Mouse (Mus musculus) embryonic fibroblast, embryonic 13.5 days (primary cell): ENCODE results near the gene Bicral.

ENCODE experiments used
- CTCF ChIP-seq: IDR thresholded peaks from 2 replicates; pipeline ENCODE4 v1.5.1; 2011; ENCODE audit warnings: mild to moderate bottlenecking, control low read depth, low read length, moderate library complexity, borderline replicate concordance; ENCODE audit not compliant: insufficient read depth
- POLR2A ChIP-seq: IDR thresholded peaks from 2 replicates; pipeline ENCODE4 v1.6.1; 2011; ENCODE audit warnings: low read depth, mild to moderate bottlenecking, control low read depth, low read length, moderate library complexity

DNA sequence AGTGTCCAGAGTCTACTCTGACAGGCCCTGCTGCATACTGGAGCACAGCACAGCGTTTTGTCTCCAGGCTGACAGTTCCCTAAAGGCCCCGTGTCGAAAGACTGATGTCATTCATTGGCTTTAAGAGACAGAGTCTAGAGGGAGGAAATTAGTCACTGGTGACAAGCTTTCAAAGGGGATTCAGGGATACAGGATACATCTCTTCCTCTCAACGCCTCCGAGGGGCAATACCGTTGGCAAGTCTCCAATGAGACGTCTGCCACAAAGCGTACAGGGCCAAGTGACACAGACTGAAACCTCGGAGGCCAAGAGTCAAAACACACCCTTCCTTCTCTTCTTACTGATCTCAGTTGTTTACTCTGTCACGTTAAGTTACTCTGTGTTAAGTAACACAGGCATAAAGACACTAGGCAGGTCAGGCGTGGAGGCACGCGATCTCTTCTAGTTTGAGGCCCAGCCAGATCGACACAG lies 21.6 kb upstream of the Bicral start:
- TF ChIP-seq CTCF, result no peak
- no peak for TF ChIP-seq POLR2A
